Mouse (Mus musculus) left cerebral cortex, postnatal 14 days (tissue): ENCODE measurements at regions not wholly inside any gene's neighbourhood (a gene's known extent, or its start where the extent isn't known, plus 50 kb on each side); places are given as distances from the start of the nearest gene placed in this dataset.
A peak's percentile ranks its signal among the peaks of the same experiment; 100 is the strongest.

Experiments
- DNase-seq, 2 experiments: peaks; one replicate each; pipeline ENCODE4 v3.0.0; 2021 to 2022; ENCODE audit warnings: low spot score in 2 of 2, mixed read lengths in 1 of 2
- intact Hi-C: fragments of 180-260 bp; cut with DNase I; formaldehyde crosslinking; loops from one replicate; pipeline ENCODE4 v1.15.1; 2025

- no peak for DNase-seq
- intact Hi-C loops = no loop called here
Observed at GRCm38 (mm10) chr1:42491644-42492277, 203.8 kb upstream of the Pou3f3 start.

- DNase-seq = no peak
- intact Hi-C loops = no loop called here
Observed at GRCm38 (mm10) chr1:42496022-42496421, 199.5 kb upstream of the Pou3f3 start.

- no peak for DNase-seq
- intact Hi-C loops = no loop called here
Observed at GRCm38 (mm10) chr1:42496433-42496832, 199.1 kb upstream of the Pou3f3 start.

- no peak for DNase-seq
- intact Hi-C loops = no loop called here
Observed at GRCm38 (mm10) chr1:42498901-42499300, 196.7 kb upstream of the Pou3f3 start.

- intact Hi-C loops = no loop called here
- DNase-seq = no peak
Observed at GRCm38 (mm10) chr1:42504491-42504890, 191.1 kb upstream of the Pou3f3 start.

GRCm38 (mm10) chr1:42505048-42505729 lies 190.4 kb upstream of the Pou3f3 start:
- intact Hi-C loops = no loop called here
- no peak for DNase-seq

GRCm38 (mm10) chr1:42514417-42514816 lies 181.2 kb upstream of the Pou3f3 start:
- intact Hi-C loops = no loop called here
- no peak for DNase-seq

- DNase-seq = no peak
- intact Hi-C loops = no loop called here
Observed at GRCm38 (mm10) chr1:42524401-42524800, 171.2 kb upstream of the Pou3f3 start.

GRCm38 (mm10) chr1:42527746-42528476 lies 167.7 kb upstream of the Pou3f3 start:
- DNase-seq = no peak
- intact Hi-C loops = no loop called here

- intact Hi-C loops = no loop called here
- no peak for DNase-seq
Observed at GRCm38 (mm10) chr1:42532908-42533307, 162.7 kb upstream of the Pou3f3 start.

GRCm38 (mm10) chr1:42539066-42539539 lies 156.5 kb upstream of the Pou3f3 start:
- intact Hi-C loops = loop anchor here (5.0 kb wide), 1 partner anchor 277 kb away; no protein-coding TSS in a partner anchor
- peak; percentile 36 to 37 for DNase-seq

GRCm38 (mm10) chr1:42539541-42540520 lies 155.7 kb upstream of the Pou3f3 start:
- intact Hi-C loops = loop anchor here (5.0 kb wide), 2 partner anchors 147 to 278 kb away; no protein-coding TSS in a partner anchor
- DNase-seq = peak; percentile 57 to 65

- intact Hi-C loops = loop anchor here (5.0 kb wide), 1 partner anchor 145 kb away; no protein-coding TSS in a partner anchor
- DNase-seq = no peak
Observed at GRCm38 (mm10) chr1:42541991-42542390, 153.6 kb upstream of the Pou3f3 start.

GRCm38 (mm10) chr1:42542846-42543549 lies 152.6 kb upstream of the Pou3f3 start:
- intact Hi-C loops = loop anchor here (5.0 kb wide), 1 partner anchor 144 kb away; no protein-coding TSS in a partner anchor
- DNase-seq = no peak

- no peak for DNase-seq
- intact Hi-C loops = no loop called here
Observed at GRCm38 (mm10) chr1:42546879-42547278, 148.7 kb upstream of the Pou3f3 start.

GRCm38 (mm10) chr1:42557301-42557700 lies 138.3 kb upstream of the Pou3f3 start:
- intact Hi-C loops = no loop called here

GRCm38 (mm10) chr1:42567640-42568039 lies 127.9 kb upstream of the Pou3f3 start:
- DNase-seq = no peak
- intact Hi-C loops = no loop called here

More at GRCm38 (mm10) chr1:42557301-42557700, 138.3 kb upstream of the Pou3f3 start:
- no peak for DNase-seq

- no peak for DNase-seq
- intact Hi-C loops = no loop called here
Observed at GRCm38 (mm10) chr1:42585191-42585590, 110.4 kb upstream of the Pou3f3 start.
